Mouse (Mus musculus) MEL (cell line): ENCODE measurements around the gene Anapc15-ps. TPM values are rescaled to one million over a fixed set of nuclear protein-coding genes. Genes with fewer than 3 reads are reported as not detected.
A peak's percentile ranks its signal among the peaks of the same experiment; 100 is the strongest.

Source experiments
- DNase-seq: peaks from one replicate; pipeline ENCODE4 v3.0.0; 2011; ENCODE audit warnings: low read depth, low spot score
- H3K27ac ChIP-seq: 2 replicates; pipeline ENCODE4 v1.5.1; 2012; ENCODE audit warnings: low read depth, mild to moderate bottlenecking, control low read depth, low read length, moderate library complexity; ENCODE audit not compliant: control insufficient read depth
- H3K27me3 ChIP-seq, 2 experiments: fragments of 150-350 bp in 1 of 2; sonication (generic) in 1 of 2; 2 replicates each; pipeline ENCODE4 v1.6.1; 2012; ENCODE audit warnings: low read length in 2 of 2, mild to moderate bottlenecking in 2 of 2, improper control_type of control experiment in 1 of 2, moderate library complexity in 1 of 2; ENCODE audit not compliant: insufficient read depth in 2 of 2, control insufficient read depth in 1 of 2
- H3K36me3 ChIP-seq, 2 experiments: 2 replicates each; pipeline ENCODE4 v1.6.1; 2012 to 2014; ENCODE audit warnings: low read length in 2 of 2, improper control_type of control experiment in 1 of 2, inconsistent platforms in 1 of 2, mild to moderate bottlenecking in 1 of 2; ENCODE audit not compliant: insufficient read depth in 2 of 2, control insufficient read depth in 1 of 2
- H3K4me1 ChIP-seq, 2 experiments: fragments of 150-350 bp in 1 of 2; sonication (generic) in 1 of 2; 2 replicates each; pipeline ENCODE4 v1.6.1; 2012; ENCODE audit warnings: low read length in 2 of 2, improper control_type of control experiment in 1 of 2, mild to moderate bottlenecking in 1 of 2; ENCODE audit not compliant: insufficient read depth in 2 of 2, control insufficient read depth in 1 of 2
- H3K4me3 ChIP-seq, 2 experiments: fragments of 150-350 bp in 1 of 2; sonication (generic) in 1 of 2; 2 replicates each; pipeline ENCODE4 v1.5.1; 2012; ENCODE audit warnings: low read depth in 2 of 2, low read length in 2 of 2, mild to moderate bottlenecking in 2 of 2, moderate library complexity in 2 of 2, control low read depth in 1 of 2, improper control_type of control experiment in 1 of 2; ENCODE audit not compliant: control insufficient read depth in 1 of 2, insufficient read depth in 1 of 2
- H3K79me2 ChIP-seq: 2 replicates; pipeline ENCODE4 v1.6.1; 2012; ENCODE audit warnings: mild to moderate bottlenecking, low read length, moderate library complexity; ENCODE audit not compliant: control insufficient read depth, poor library complexity, insufficient read depth
- H3K9ac ChIP-seq: 2 replicates; pipeline ENCODE4 v1.6.1; 2012; ENCODE audit warnings: low read depth, mild to moderate bottlenecking, control low read depth, low read length, moderate library complexity; ENCODE audit not compliant: control insufficient read depth, poor library complexity, severe bottlenecking
- H3K9me3 ChIP-seq: fragments of 150-350 bp; sonication (generic); replicated peaks from 2 replicates; pipeline ENCODE4 v1.6.1; 2012; ENCODE audit warnings: mild to moderate bottlenecking, low read length, improper control_type of control experiment, moderate library complexity; ENCODE audit not compliant: insufficient read depth
- BHLHE40 ChIP-seq: IDR thresholded peaks from 2 replicates; pipeline ENCODE4 v1.6.1; 2012; ENCODE audit warnings: low read depth, mild to moderate bottlenecking, inconsistent platforms, low read length, improper control_type of control experiment, borderline replicate concordance
- CHD1 ChIP-seq: IDR thresholded peaks from 2 replicates; pipeline ENCODE4 v1.6.1; 2012; ENCODE audit warnings: low read depth, mild to moderate bottlenecking, inconsistent platforms, low read length, improper control_type of control experiment
- CHD2 ChIP-seq: IDR thresholded peaks from 2 replicates; pipeline ENCODE4 v1.6.1; 2011; ENCODE audit warnings: low read length, improper control_type of control experiment
- CTCF ChIP-seq, 3 experiments: IDR thresholded peaks in 2 of 3; conservative IDR thresholded peaks in 1 of 3; 2 replicates each; pipeline ENCODE4 v1.5.1; 2011 to 2012; ENCODE audit warnings: low read length in 3 of 3, low read depth in 2 of 3, mild to moderate bottlenecking in 2 of 3, improper control_type of control experiment in 1 of 3, inconsistent platforms in 1 of 3, mixed read lengths in 1 of 3, moderate library complexity in 1 of 3; ENCODE audit not compliant: control insufficient read depth in 1 of 3, insufficient read depth in 1 of 3, poor library complexity in 1 of 3, severe bottlenecking in 1 of 3
- EP300 ChIP-seq, 2 experiments: IDR thresholded peaks; 2 replicates each; pipeline ENCODE4 v1.6.1; 2011; ENCODE audit warnings: improper control_type of control experiment in 2 of 2, low read length in 2 of 2, low read depth in 1 of 2, mild to moderate bottlenecking in 1 of 2
- ETS1 ChIP-seq: IDR thresholded peaks from 2 replicates; pipeline ENCODE4 v1.6.1; 2012; ENCODE audit warnings: low read depth, mild to moderate bottlenecking, inconsistent platforms, low read length, improper control_type of control experiment, moderate library complexity
- GATA1 ChIP-seq: IDR thresholded peaks from 2 replicates; pipeline ENCODE4 v1.6.1; 2011; ENCODE audit warnings: low read depth, low read length, improper control_type of control experiment
- MAX ChIP-seq: IDR thresholded peaks from 2 replicates; pipeline ENCODE4 v1.6.1; 2011; ENCODE audit warnings: low read length, improper control_type of control experiment
- MAZ ChIP-seq: IDR thresholded peaks from 2 replicates; pipeline ENCODE4 v1.6.1; 2012; ENCODE audit warnings: low read depth, mild to moderate bottlenecking, inconsistent platforms, low read length, improper control_type of control experiment
- MEF2A ChIP-seq: IDR thresholded peaks from 2 replicates; pipeline ENCODE4 v1.6.1; 2014; ENCODE audit warnings: low read depth, mild to moderate bottlenecking, inconsistent platforms, low read length, improper control_type of control experiment; ENCODE audit not compliant: poor library complexity, insufficient replicate concordance, severe bottlenecking; ENCODE audit errors: extremely low read depth
- MXI1 ChIP-seq: IDR thresholded peaks from 2 replicates; pipeline ENCODE4 v1.6.1; 2011; ENCODE audit warnings: mild to moderate bottlenecking, low read depth, low read length, improper control_type of control experiment
- MYC ChIP-seq: IDR thresholded peaks from 2 replicates; pipeline ENCODE4 v1.6.1; 2011; ENCODE audit warnings: low read depth, mild to moderate bottlenecking, low read length, improper control_type of control experiment, moderate library complexity
- NELFE ChIP-seq: IDR thresholded peaks from 2 replicates; pipeline ENCODE4 v1.6.1; 2011; ENCODE audit warnings: low read depth, low read length, improper control_type of control experiment
- NRF1 ChIP-seq: IDR thresholded peaks from 2 replicates; pipeline ENCODE4 v1.6.1; 2014; ENCODE audit warnings: low read depth, mild to moderate bottlenecking, inconsistent platforms, low read length, improper control_type of control experiment, moderate library complexity; ENCODE audit not compliant: poor library complexity, insufficient read depth, severe bottlenecking
- RAD21 ChIP-seq: IDR thresholded peaks from 2 replicates; pipeline ENCODE4 v1.6.1; 2011; ENCODE audit warnings: mild to moderate bottlenecking, low read depth, low read length, improper control_type of control experiment
- RCOR1 ChIP-seq: IDR thresholded peaks from 2 replicates; pipeline ENCODE4 v1.6.1; 2012; ENCODE audit warnings: low read depth, mild to moderate bottlenecking, inconsistent platforms, low read length, improper control_type of control experiment
- SMC3 ChIP-seq: IDR thresholded peaks from 2 replicates; pipeline ENCODE4 v1.6.1; 2011; ENCODE audit warnings: low read depth, low read length, improper control_type of control experiment
- TCF12 ChIP-seq: IDR thresholded peaks from 2 replicates; pipeline ENCODE4 v1.6.1; 2014; ENCODE audit warnings: low read depth, mild to moderate bottlenecking, inconsistent platforms, low read length, improper control_type of control experiment, moderate library complexity
- UBTF ChIP-seq: IDR thresholded peaks from 2 replicates; pipeline ENCODE4 v1.6.1; 2012; ENCODE audit warnings: low read depth, mild to moderate bottlenecking, inconsistent platforms, low read length, improper control_type of control experiment, moderate library complexity, borderline replicate concordance; ENCODE audit not compliant: insufficient read depth
- USF1 ChIP-seq: IDR thresholded peaks from 2 replicates; pipeline ENCODE4 v1.6.1; 2014; ENCODE audit warnings: low read depth, mild to moderate bottlenecking, inconsistent platforms, low read length, improper control_type of control experiment, moderate library complexity
- ZNF384 ChIP-seq: IDR thresholded peaks from 2 replicates; pipeline ENCODE4 v1.6.1; 2012; ENCODE audit warnings: low read depth, mild to moderate bottlenecking, inconsistent platforms, low read length, improper control_type of control experiment
- polyA plus RNA-seq, 2 experiments: library from polyadenylated mRNA; stranded (reverse) in 1 of 2; unstranded in 1 of 2; fragments of >175 nt in 1 of 2; fragments of >200 nt in 1 of 2; gene quantifications; 2 replicates each; pipeline versions ENCODE4 v1.2.1 to v1.2.4; 2012; ENCODE audit warnings: low replicate concordance in 2 of 2, low read depth in 1 of 2; ENCODE audit not compliant: insufficient read length in 2 of 2, insufficient read depth in 1 of 2, missing spikeins in 1 of 2
- total RNA-seq: library from RNA; depleted of rRNA; stranded (reverse); fragments of 300-350 nt; gene quantifications from 2 replicates; pipeline ENCODE4 v1.2.3, GENCODE M21; 2012

The Anapc15-ps gene
- total and polyA plus RNA-seq, 3 experiments, result 0.31 TPM; not detected in 2

DNA sequence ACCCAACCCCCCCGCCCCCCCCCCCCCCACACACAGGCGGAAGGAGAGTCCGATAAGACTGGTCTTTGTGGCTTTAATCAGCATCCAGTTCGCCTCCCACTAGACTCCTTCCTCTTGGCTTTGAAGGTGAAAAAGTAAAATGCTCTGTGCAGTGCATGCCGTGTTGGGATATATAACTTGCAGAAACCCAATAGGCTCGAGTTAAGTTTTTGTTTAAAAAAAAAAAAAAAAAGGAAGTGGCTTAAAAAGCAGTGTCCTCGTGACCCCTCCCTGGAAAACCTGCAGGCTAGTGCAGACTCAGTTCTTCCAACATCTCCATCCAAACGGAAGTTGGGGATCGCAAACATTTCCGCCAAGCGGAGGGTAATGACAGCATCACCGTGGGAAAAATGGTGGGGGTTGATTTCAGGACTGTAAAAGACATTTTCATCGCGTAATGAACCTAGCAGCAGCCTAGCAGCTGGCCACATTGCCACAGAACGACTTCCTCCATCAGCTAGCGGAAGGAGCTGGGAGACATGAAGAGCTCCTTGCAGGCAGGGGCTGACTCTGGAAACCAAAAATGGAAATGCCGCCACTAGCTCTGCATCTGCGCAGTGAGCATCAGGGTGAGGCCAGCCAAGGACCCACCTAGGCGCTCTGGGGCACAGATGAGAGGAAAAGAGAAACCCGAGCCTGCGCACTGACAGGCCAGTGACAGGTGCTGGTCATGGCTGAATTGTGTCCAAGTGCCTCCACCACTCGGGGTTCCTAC lies 4.3 kb upstream of the Anapc15-ps start:
- peaks cover 0 to 6% of the 10 kb centered on the region in 2 experiments; a peak in 2 of 4 replicates for H3K36me3 ChIP-seq
- peak overlapping the region; percentile 21 to 51 for H3K4me3 ChIP-seq
- H3K79me2 ChIP-seq, result no peaks in the 10 kb centered on the region
- peak; percentile 70 for DNase-seq
- H3K27me3 ChIP-seq, result no peaks in the 10 kb centered on the region
- peak overlapping the region; percentile 56 for H3K27ac ChIP-seq
- peak overlapping the region; percentile 36 for H3K9ac ChIP-seq
- peaks cover 0 to 19% of the 10 kb centered on the region in 2 experiments; a peak in 3 of 4 replicates for H3K4me1 ChIP-seq
- 0 out of 2 replicates have a peak, but pooled peaks have one; percentile 74 for TF ChIP-seq CHD1
- no peak; the same call in 1 of the 2 replicates for TF ChIP-seq ETS1
- no peak for TF ChIP-seq NELFE
- TF ChIP-seq MXI1, result no peak
- TF ChIP-seq UBTF, result no peak
- TF ChIP-seq GATA1, result peak; percentile 43
- 0 out of 2 replicates have a peak, but pooled peaks have one; percentile 14 for TF ChIP-seq TCF12
- TF ChIP-seq SMC3, result 0 out of 2 replicates have a peak, but pooled peaks have one; percentile 3
- no peak for TF ChIP-seq RAD21
- peak; percentile 87 for TF ChIP-seq ZNF384
- peak; percentile 68 for TF ChIP-seq USF1
- no peak for TF ChIP-seq BHLHE40
- TF ChIP-seq MYC, result no peak
- no peak for TF ChIP-seq CTCF (IDR thresholded peaks at IDR 0.05 in 2 of 3, conservative IDR thresholded peaks at IDR 0.05 in 1 of 3; ENCODE audit: control insufficient read depth in 1 of 3, insufficient read depth in 1 of 3, low read depth in 2 of 3, low read length in 3 of 3, poor library complexity in 1 of 3, severe bottlenecking in 1 of 3)
- TF ChIP-seq MAX, result peak; percentile 56; the same call in 1 of the 2 replicates
- peak; percentile 63 for TF ChIP-seq NRF1
- peak; percentile 50; the same call in 1 of the 2 replicates for TF ChIP-seq RCOR1
- peak; percentile 45 to 48 for TF ChIP-seq EP300 (IDR thresholded peaks at IDR 0.05; ENCODE audit: low read depth in 1 of 2, low read length in 2 of 2)
- TF ChIP-seq CHD2, result no peak
- TF ChIP-seq MEF2A, result no peak
- 0 out of 2 replicates have a peak, but pooled peaks have one; percentile 39 for TF ChIP-seq MAZ
- TF ChIP-seq, all 39 proteins: peak for 11
- H3K9me3 ChIP-seq, result no peaks in the 10 kb centered on the region
